Mouse (Mus musculus): ENCODE measurements around the gene Gna13. TPM values are rescaled to one million over a fixed set of nuclear protein-coding genes. Genes with fewer than 3 reads are reported as not detected.

Gna13 gene
- total and polyA plus RNA-seq, 3 experiments, result 51.0 to 102 (median 56.6) TPM

GRCm38 (mm10) chr11:109359043-109359752, 3.4 kb upstream of the Gna13 start:
- H3K4me1 ChIP-seq (ENCODE audit: control insufficient read depth in 1 of 2, insufficient read depth in 2 of 2, low read length in 2 of 2), result peaks cover 15 to 19% of the 10 kb centered on the region in 2 experiments

GRCm38 (mm10) chr11:109360102-109360501, 2.5 kb upstream of the Gna13 start:
- H3K79me2 ChIP-seq (ENCODE audit: control insufficient read depth, insufficient read depth, low read length, poor library complexity), result peaks cover 24% of the 10 kb centered on the region
- no peaks in the 10 kb centered on the region for H3K27me3 ChIP-seq (ENCODE audit: control insufficient read depth in 1 of 2, insufficient read depth in 2 of 2, low read length in 2 of 2)
- H3K27ac ChIP-seq (ENCODE audit: control insufficient read depth, low read depth, low read length), result peak overlapping the region; percentile 78
- H3K36me3 ChIP-seq (ENCODE audit: control insufficient read depth in 1 of 2, insufficient read depth in 2 of 2, low read length in 2 of 2), result peaks cover 0 to 24% of the 10 kb centered on the region in 2 experiments; a peak in 2 of 4 replicates
- DNase-seq (ENCODE audit: low read depth, low spot score), result peak; percentile 66
- peak; percentile 59 for TF ChIP-seq MAZ (IDR thresholded peaks at IDR 0.05; ENCODE audit: low read depth, low read length)
- TF ChIP-seq USF2 (IDR thresholded peaks at IDR 0.05; ENCODE audit: borderline replicate concordance in 1 of 2, insufficient read depth in 1 of 2, low read depth in 1 of 2, low read length in 2 of 2), result no peak
- TF ChIP-seq NELFE (IDR thresholded peaks at IDR 0.05; ENCODE audit: low read depth, low read length), result 0 out of 2 replicates have a peak, but pooled peaks have one; percentile 23
- 0 out of 2 replicates have a peak, but pooled peaks have one; percentile 13 for TF ChIP-seq TCF12 (IDR thresholded peaks at IDR 0.05; ENCODE audit: low read depth, low read length)
- H3K4me1 ChIP-seq (ENCODE audit: control insufficient read depth in 1 of 2, insufficient read depth in 2 of 2, low read length in 2 of 2), result peaks cover 21 to 24% of the 10 kb centered on the region in 2 experiments
- H3K4me3 ChIP-seq (ENCODE audit: control insufficient read depth in 1 of 2, insufficient read depth in 1 of 2, low read depth in 2 of 2, low read length in 2 of 2), result peak overlapping the region; percentile 73 to 97
- H3K9ac ChIP-seq (ENCODE audit: control insufficient read depth, low read depth, low read length, poor library complexity, severe bottlenecking), result peak overlapping the region; percentile 79
- no peaks in the 10 kb centered on the region for H3K9me3 ChIP-seq (replicated peaks; ENCODE audit: insufficient read depth, low read length)

More at GRCm38 (mm10) chr11:109359043-109359752, 3.4 kb upstream of the Gna13 start:
- peak; percentile 85 for TF ChIP-seq TCF12 (IDR thresholded peaks at IDR 0.05; ENCODE audit: low read depth, low read length)
- TF ChIP-seq SIN3A (IDR thresholded peaks at IDR 0.05; ENCODE audit: low read length), result peak; percentile 34; the same call in 1 of the 2 replicates
- peak; percentile 10; the same call in 1 of the 2 replicates for TF ChIP-seq ZMIZ1 (IDR thresholded peaks at IDR 0.05; ENCODE audit: low read depth, low read length)
- peak; percentile 28; the same call in 1 of the 2 replicates for TF ChIP-seq NELFE (IDR thresholded peaks at IDR 0.05; ENCODE audit: low read depth, low read length)
- TF ChIP-seq CTCF (IDR thresholded peaks at IDR 0.05 in 2 of 3, conservative IDR thresholded peaks at IDR 0.05 in 1 of 3; ENCODE audit: control insufficient read depth in 1 of 3, insufficient read depth in 1 of 3, low read depth in 2 of 3, low read length in 3 of 3, poor library complexity in 1 of 3, severe bottlenecking in 1 of 3), result no peak
- TF ChIP-seq MEF2A (IDR thresholded peaks at IDR 0.05; ENCODE audit: extremely low read depth, insufficient replicate concordance, low read depth, low read length, poor library complexity, severe bottlenecking), result no peak
- peak; percentile 88 to 91 for TF ChIP-seq EP300 (IDR thresholded peaks at IDR 0.05; ENCODE audit: low read depth in 1 of 2, low read length in 2 of 2)
- peak; percentile 61; the same call in 1 of the 2 replicates for TF ChIP-seq ETS1 (IDR thresholded peaks at IDR 0.05; ENCODE audit: low read depth, low read length)
- 0 out of 2 replicates have a peak, but pooled peaks have one; percentile 44 for TF ChIP-seq MAZ (IDR thresholded peaks at IDR 0.05; ENCODE audit: low read depth, low read length)
- peak; percentile 31; the same call in 1 of the 2 replicates for TF ChIP-seq MXI1 (IDR thresholded peaks at IDR 0.05; ENCODE audit: low read depth, low read length)
- 0 out of 4 replicates have a peak, but pooled peaks of 1 of the 2 experiments have one; percentile 18 for TF ChIP-seq USF2 (IDR thresholded peaks at IDR 0.05; ENCODE audit: borderline replicate concordance in 1 of 2, insufficient read depth in 1 of 2, low read depth in 1 of 2, low read length in 2 of 2)
- no peak; the same call in none of the 2 replicates for TF ChIP-seq HCFC1 (IDR thresholded peaks at IDR 0.05; ENCODE audit: low read depth, low read length)
- TF ChIP-seq ZNF384 (IDR thresholded peaks at IDR 0.05; ENCODE audit: low read depth, low read length), result peak; percentile 7; the same call in 1 of the 2 replicates
- TF ChIP-seq GATA1 (IDR thresholded peaks at IDR 0.05; ENCODE audit: low read depth, low read length), result peak; percentile 74
- TF ChIP-seq RCOR1 (IDR thresholded peaks at IDR 0.05; ENCODE audit: low read depth, low read length), result peak; percentile 30; the same call in 1 of the 2 replicates
- TF ChIP-seq SMC3 (IDR thresholded peaks at IDR 0.05; ENCODE audit: low read depth, low read length), result 0 out of 2 replicates have a peak, but pooled peaks have one; percentile 7
- 0 out of 2 replicates have a peak, but pooled peaks have one; percentile 8 for TF ChIP-seq ZC3H11A (IDR thresholded peaks at IDR 0.05; ENCODE audit: low read depth, low read length)
- peak; percentile 63; the same call in 1 of the 2 replicates for TF ChIP-seq MYB (IDR thresholded peaks at IDR 0.05; ENCODE audit: low read depth, low read length)
- 0 out of 2 replicates have a peak, but pooled peaks have one; percentile 42 for TF ChIP-seq MAX (IDR thresholded peaks at IDR 0.05; ENCODE audit: low read length)
- TF ChIP-seq BHLHE40 (IDR thresholded peaks at IDR 0.05; ENCODE audit: borderline replicate concordance, low read depth, low read length), result no peak
- peak; percentile 83 for TF ChIP-seq TAL1 (IDR thresholded peaks at IDR 0.05; ENCODE audit: low read length)
- no peak for TF ChIP-seq MYC (IDR thresholded peaks at IDR 0.05; ENCODE audit: low read depth, low read length)
- peak; percentile 6; the same call in 1 of the 2 replicates for TF ChIP-seq CHD2 (IDR thresholded peaks at IDR 0.05; ENCODE audit: low read length)
- TF ChIP-seq CHD1 (IDR thresholded peaks at IDR 0.05; ENCODE audit: low read depth, low read length), result peak; percentile 94; the same call in 1 of the 2 replicates
- peaks cover 0 to 15% of the 10 kb centered on the region in 2 experiments; a peak in 2 of 4 replicates for H3K36me3 ChIP-seq (ENCODE audit: control insufficient read depth in 1 of 2, insufficient read depth in 2 of 2, low read length in 2 of 2)
- DNase-seq (ENCODE audit: low read depth, low spot score), result peak; percentile 81
- H3K4me3 ChIP-seq (ENCODE audit: control insufficient read depth in 1 of 2, insufficient read depth in 1 of 2, low read depth in 2 of 2, low read length in 2 of 2), result peak overlapping the region; percentile 73 to 97
- peaks cover 16% of the 10 kb centered on the region for H3K79me2 ChIP-seq (ENCODE audit: control insufficient read depth, insufficient read depth, low read length, poor library complexity)
- no peaks in the 10 kb centered on the region for H3K27me3 ChIP-seq (ENCODE audit: control insufficient read depth in 1 of 2, insufficient read depth in 2 of 2, low read length in 2 of 2)
- no peaks in the 10 kb centered on the region for H3K9me3 ChIP-seq (replicated peaks; ENCODE audit: insufficient read depth, low read length)
- peak overlapping the region; percentile 79 for H3K9ac ChIP-seq (ENCODE audit: control insufficient read depth, low read depth, low read length, poor library complexity, severe bottlenecking)
- peak overlapping the region; percentile 78 for H3K27ac ChIP-seq (ENCODE audit: control insufficient read depth, low read depth, low read length)

Data from MEL (cell line).